Mouse (Mus musculus) spleen, adult 2 months (tissue): ENCODE results near the gene Fras1.

Experiments used
- CTCF ChIP-seq: fragments of 200-500 bp; IDR thresholded peaks from 2 replicates; pipeline ENCODE4 v1.5.1; 2011; ENCODE audit warnings: mild to moderate bottlenecking, inconsistent platforms; ENCODE audit not compliant: insufficient read depth, insufficient read length, insufficient replicate concordance; ENCODE audit errors: extremely low read depth
- POLR2A ChIP-seq: fragments of 200-500 bp; IDR thresholded peaks from 2 replicates; pipeline ENCODE4 v1.6.1; 2011; ENCODE audit warnings: low read depth, low read length, inconsistent platforms

DNA sequence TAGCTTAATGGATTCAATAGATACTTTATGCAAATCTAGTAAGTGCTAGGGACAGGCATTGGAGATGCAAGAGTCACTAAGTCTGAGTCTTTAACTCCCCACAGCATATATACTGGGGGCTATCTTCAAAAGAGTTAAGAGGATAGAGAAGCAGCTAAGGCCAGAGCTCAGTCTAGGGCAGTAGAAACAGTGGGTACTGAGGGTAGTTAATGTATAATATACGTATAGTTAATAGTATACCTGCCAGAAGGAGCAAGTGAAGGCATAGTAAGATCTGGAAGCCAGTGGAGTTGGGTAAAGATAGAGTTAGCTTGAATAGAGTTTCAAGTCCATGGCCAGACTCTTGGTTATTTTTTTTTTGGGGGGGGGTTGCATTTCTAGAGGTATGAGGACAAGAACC is 128.6 kb downstream of the Fras1 start:
- TF ChIP-seq POLR2A: no peak
- TF ChIP-seq CTCF: no peak
